Mouse (Mus musculus) bone marrow, adult 2 months (tissue): ENCODE measurements around the gene Ltb. TPM values are rescaled to one million over a fixed set of nuclear protein-coding genes. Genes with fewer than 3 reads are reported as not detected.

Source experiments
- H3K27ac ChIP-seq: fragments of 200-500 bp; 2 replicates; pipeline ENCODE4 v1.5.1; 2012; ENCODE audit warnings: low read depth, mild to moderate bottlenecking, control low read depth, inconsistent platforms, low read length; ENCODE audit not compliant: control insufficient read depth, poor library complexity, insufficient read depth
- H3K4me1 ChIP-seq: fragments of 200-500 bp; 2 replicates; pipeline ENCODE4 v1.6.1; 2011; ENCODE audit warnings: low read length; ENCODE audit not compliant: control insufficient read depth, insufficient read depth
- H3K4me3 ChIP-seq: fragments of 200-500 bp; replicated peaks from 2 replicates; pipeline ENCODE3; 2011; ENCODE audit warnings: mild to moderate bottlenecking, low read depth, low read length, control low read depth; ENCODE audit not compliant: control insufficient read depth
- CTCF ChIP-seq: fragments of 200-500 bp; IDR thresholded peaks from 2 replicates; pipeline ENCODE4 v1.5.1; 2011; ENCODE audit warnings: low read length, control low read depth; ENCODE audit not compliant: control insufficient read depth, insufficient read depth
- POLR2A ChIP-seq: fragments of 200-500 bp; IDR thresholded peaks from 2 replicates; pipeline ENCODE4 v1.6.1; 2011; ENCODE audit warnings: low read depth, mild to moderate bottlenecking, control low read depth, low read length, borderline replicate concordance; ENCODE audit not compliant: control insufficient read depth
- WGBS: fragments of 180-500 bp; shearing (Covaris S2); methylation state at CpG from one replicate; pipeline ENCODE4 v1.1.7; 2018; 5-methylcytosine and 5-hydroxymethylcytosine counted together
- polyA plus RNA-seq: library from polyadenylated mRNA; stranded (reverse); fragments of >200 nt; gene quantifications from 2 replicates; pipeline ENCODE4 v1.2.4, GENCODE M21; 2011; ENCODE audit warnings: low replicate concordance; ENCODE audit not compliant: missing spikeins, insufficient read depth, insufficient read length

The Ltb gene
- 38.6 and 66.2 TPM in 2 replicates for polyA plus RNA-seq

DNA sequence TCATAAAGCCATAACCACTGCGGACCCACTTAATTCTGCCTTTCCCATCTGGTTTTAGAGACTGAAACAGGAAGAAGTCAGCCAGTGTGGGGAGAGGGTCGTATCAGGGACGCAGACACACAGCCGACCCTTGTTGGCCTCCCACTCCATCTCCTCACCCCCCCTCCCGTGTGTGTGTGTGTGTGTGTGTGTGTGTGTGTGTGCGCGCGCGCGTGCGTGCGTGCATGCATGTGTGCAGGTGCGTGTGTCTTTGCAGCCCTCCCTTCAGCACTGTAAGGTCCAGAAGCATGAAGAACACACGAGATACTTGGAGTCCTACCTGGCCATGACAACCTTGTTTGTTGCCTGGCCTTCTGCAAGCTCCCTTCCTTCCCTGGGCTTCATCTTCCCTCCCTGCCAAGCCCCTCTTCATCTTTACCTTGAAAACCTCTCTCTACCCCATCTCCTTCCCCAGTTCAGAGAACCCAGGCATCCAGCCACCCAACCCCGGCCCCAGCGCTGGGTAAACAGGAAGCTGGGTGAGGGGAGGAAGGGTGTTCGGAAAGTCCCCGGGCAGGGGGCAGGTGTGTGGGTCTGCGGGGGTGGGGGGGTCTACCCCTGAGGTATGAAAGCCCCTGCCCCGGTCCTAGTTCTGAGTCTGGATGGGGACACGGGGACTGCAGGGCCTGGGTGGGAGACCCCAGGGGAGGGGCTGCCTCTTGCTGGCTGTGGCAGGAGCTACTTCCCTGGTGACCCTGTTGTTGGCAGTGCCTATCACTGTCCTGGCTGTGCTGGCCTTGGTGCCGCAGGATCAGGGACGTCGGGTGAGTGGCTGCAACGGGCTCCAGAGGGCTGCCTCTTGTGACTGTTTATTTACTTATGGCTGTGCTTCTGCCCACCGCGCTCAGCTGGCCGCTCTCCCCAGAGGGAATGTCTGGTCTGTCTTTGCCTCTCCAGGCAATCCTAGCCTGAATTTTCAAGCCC is at the start of gene Ltb:
Ltb (plus strand) TSS at position 559 of the 963 bp plus-strand sequence.
- WGBS: 8% methylated on average over 28 of the region's 28 CpGs

GRCm38 (mm10) chr17:35146139-35146538 is 48.1 kb upstream of the Ltb start:
- Histone ChIP-seq H3K4me1 (no peaks in the 10 kb centered on the region), H3K4me3 (no peak overlapping the region), H3K27ac (no peak overlapping the region)
- TF ChIP-seq POLR2A: no peak
- TF ChIP-seq CTCF: no peak
- 90% methylated on average over 5 of the region's 5 CpGs for WGBS

More for the DNA sequence above, at the start of gene Ltb:
- Histone ChIP-seq H3K4me1 (peaks cover 13% of the 10 kb centered on the region; the same call in 1 of the 2 replicates), H3K4me3 (peak within 1 kb of the TSS; percentile 73), H3K27ac (peak within 1 kb of the TSS; percentile 90)
- TF ChIP-seq CTCF: no peak
- TF ChIP-seq POLR2A: peak; percentile 48; the same call in 1 of the 2 replicates

GRCm38 (mm10) chr17:35147348-35147747 is 46.9 kb upstream of the Ltb start:
- Histone ChIP-seq H3K4me1 (no peaks in the 10 kb centered on the region), H3K27ac (no peak overlapping the region), H3K4me3 (no peak overlapping the region)
- 86% methylated on average over 3 of the region's 3 CpGs for WGBS
- TF ChIP-seq POLR2A: no peak
- no peak for TF ChIP-seq CTCF

DNA sequence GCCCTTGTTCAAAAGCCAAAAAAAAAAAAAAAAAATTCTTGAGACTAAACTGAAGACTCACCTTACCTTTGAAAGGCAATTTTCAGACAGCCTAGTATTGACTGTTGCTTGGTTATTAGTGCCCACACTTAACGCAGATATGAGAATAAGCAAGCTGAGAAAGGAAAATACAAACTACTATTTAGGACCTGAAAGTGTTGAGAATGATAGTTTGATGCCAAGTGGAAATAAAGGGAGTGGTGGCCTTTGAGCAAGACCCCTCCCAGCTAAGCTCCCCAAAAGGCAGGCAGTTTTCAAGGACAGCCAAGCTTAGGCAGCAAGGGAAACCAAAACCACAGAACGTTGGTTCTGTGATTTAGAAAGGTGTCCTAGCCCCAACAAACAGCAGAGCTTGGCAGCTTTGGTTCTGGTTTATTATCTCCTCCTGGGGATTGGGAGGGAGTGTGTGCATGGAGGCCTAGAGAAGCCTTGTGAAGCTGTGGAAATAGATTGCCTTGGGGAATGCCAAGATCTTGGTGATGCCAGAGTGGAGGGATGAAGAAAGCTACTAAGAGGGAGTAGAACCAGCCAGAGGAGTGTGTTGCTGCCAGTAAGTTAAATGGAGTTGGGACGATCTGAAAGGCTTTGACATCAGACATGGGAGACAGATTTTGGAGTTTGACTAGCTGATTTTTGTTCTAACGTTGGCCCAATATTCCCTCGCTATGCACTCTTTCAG is 46.2 kb upstream of the Ltb start:
- TF ChIP-seq CTCF (no peak), POLR2A (no peak)
- WGBS: 70% methylated on average over 5 of the region's 5 CpGs

GRCm38 (mm10) chr17:35152121-35152520 is 42.1 kb upstream of the Ltb start:
- TF ChIP-seq CTCF (no peak), POLR2A (no peak)
- H3K4me1 ChIP-seq: no peaks in the 10 kb centered on the region
- WGBS: 91% methylated on average over 4 of the region's 4 CpGs

More for the DNA sequence above, 46.2 kb upstream of the Ltb start:
- Histone ChIP-seq H3K4me3 (no peak overlapping the region), H3K4me1 (no peaks in the 10 kb centered on the region), H3K27ac (no peak overlapping the region)

DNA sequence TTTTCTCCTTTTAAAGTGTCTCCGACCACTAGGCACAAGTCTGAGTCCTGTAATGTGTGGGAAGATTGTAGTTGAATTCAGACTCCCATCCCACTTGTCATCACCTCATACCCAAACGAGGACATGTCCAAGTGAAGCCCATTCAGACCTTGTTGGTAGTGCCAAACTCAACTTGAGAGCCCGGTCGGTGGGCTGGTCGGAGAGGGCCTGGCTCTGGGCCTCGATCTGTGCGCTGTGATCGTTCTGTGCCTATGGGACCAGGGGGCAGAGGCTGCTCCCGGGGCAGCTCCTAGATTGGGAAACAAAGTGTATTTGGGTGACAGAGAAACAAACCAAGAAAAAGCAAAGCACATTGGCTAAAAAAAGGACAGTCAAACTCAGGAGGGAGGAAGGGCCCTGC is 41.2 kb upstream of the Ltb start:
- Histone ChIP-seq H3K4me3 (no peak overlapping the region), H3K4me1 (no peaks in the 10 kb centered on the region), H3K27ac (no peak overlapping the region)
- TF ChIP-seq CTCF (no peak), POLR2A (no peak)
- WGBS: 88% methylated on average over 9 of the region's 9 CpGs

More at GRCm38 (mm10) chr17:35152121-35152520, 42.1 kb upstream of the Ltb start:
- no peak overlapping the region for H3K4me3 ChIP-seq
- H3K27ac ChIP-seq: no peak overlapping the region

DNA sequence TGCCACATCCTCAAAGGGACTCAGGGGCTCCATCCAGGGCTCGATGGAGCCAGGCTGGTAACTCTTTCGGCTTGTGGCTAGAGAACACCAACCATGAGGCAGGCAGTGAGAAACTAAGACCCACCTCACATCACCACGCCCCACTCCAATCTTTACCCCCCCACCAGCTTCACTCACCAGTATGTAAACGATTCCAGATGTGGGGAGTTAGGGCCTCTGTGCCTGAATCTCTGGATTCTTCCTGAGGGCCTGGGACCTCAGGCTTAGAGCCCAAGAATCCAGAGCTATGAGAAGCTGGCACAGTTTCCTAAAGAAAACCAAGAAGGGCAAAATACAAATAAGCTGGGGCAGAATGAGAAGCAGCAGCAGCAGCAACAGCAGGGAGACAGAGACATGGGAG is 40.3 kb upstream of the Ltb start:
- H3K4me1 ChIP-seq: no peaks in the 10 kb centered on the region
- no peak overlapping the region for H3K27ac ChIP-seq
- WGBS: 86% methylated on average over 4 of the region's 4 CpGs
- TF ChIP-seq CTCF: no peak
- no peak for TF ChIP-seq POLR2A
- no peak overlapping the region for H3K4me3 ChIP-seq

DNA sequence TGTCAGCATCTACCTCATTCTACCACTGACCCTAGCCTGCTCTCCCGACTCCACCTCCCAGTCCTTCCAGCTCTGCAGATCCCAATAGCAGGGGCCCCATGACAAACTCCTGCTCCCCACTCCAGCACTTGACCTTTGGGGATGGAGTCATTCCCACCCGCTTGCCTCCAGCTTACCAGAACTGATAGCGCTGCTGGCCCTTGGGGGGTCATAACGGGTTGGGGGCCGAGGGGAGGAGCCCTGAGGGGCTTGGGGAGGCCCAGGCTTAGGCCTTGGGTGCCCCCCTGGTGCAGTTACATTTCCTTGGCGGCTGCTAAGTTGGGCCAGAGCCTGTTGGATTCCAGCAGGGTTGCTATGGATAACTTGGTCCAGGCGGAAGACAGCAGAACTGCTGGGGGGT is 39.6 kb upstream of the Ltb start:
- TF ChIP-seq CTCF (no peak), POLR2A (no peak)
- Histone ChIP-seq H3K4me3 (no peak overlapping the region), H3K4me1 (no peaks in the 10 kb centered on the region), H3K27ac (no peak overlapping the region)
- WGBS: 84% methylated on average over 7 of the region's 7 CpGs
